Mouse (Mus musculus): ENCODE measurements around the gene Snx1. TPM values are rescaled to one million over a fixed set of nuclear protein-coding genes. Genes with fewer than 3 reads are reported as not detected.
A peak's percentile ranks its signal among the peaks of the same experiment; 100 is the strongest.

Snx1 gene
- polyA plus RNA-seq, 1 experiment from 2014 or later, result 89.6 TPM

GRCm38 (mm10) chr9:66110126-66110525, 16.3 kb downstream of the Snx1 start:
- H3K4me3 ChIP-seq, result no peak overlapping the region
- 69% methylated on average over 8 of the region's 8 CpGs for WGBS (ENCODE audit: insufficient replicate concordance)
- H3K9ac ChIP-seq, result no peak overlapping the region
- H3K4me2 ChIP-seq, result no peak overlapping the region
- ATAC-seq, result no peak
- H3K36me3 ChIP-seq, result peaks cover 71% of the 10 kb centered on the region
- H3K27ac ChIP-seq, result no peak overlapping the region; the same call in 1 of the 2 replicates
- no peaks in the 10 kb centered on the region for H3K9me3 ChIP-seq (replicated peaks)
- no peaks in the 10 kb centered on the region for H3K27me3 ChIP-seq (replicated peaks)
- H3K4me1 ChIP-seq, result peaks cover 14% of the 10 kb centered on the region; the same call in 1 of the 2 replicates

DNA sequence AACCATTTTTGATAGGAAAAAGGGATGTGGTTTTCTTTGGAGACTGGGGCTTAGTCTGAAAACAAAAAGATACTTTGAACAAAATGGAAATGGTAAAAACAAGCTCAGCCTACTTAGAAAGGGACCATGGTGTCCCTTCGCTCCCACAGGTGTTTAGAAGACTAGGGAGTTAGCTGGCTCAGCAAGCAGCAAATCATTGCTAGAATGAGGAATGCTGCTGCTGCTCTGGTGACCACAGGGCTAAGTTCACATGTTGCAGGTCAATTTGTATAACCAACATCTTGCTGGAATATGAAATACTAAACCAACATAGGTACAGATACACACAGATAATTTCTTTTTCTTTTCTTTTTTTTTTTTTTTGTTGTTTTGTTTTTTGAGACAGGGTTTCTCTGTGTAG, 16.8 kb downstream of the Snx1 start:
- Histone ChIP-seq H3K4me3 (no peak overlapping the region), H3K27me3 (replicated peaks) (no peaks in the 10 kb centered on the region), H3K27ac (no peak overlapping the region), H3K4me1 (peaks cover 19% of the 10 kb centered on the region; the same call in 1 of the 2 replicates), H3K4me2 (no peak overlapping the region), H3K9ac (no peak overlapping the region), H3K9me3 (replicated peaks) (no peaks in the 10 kb centered on the region), H3K36me3 (peaks cover 71% of the 10 kb centered on the region)
- 94% methylated on average over 1 of the region's 1 CpGs for WGBS (ENCODE audit: insufficient replicate concordance)
- ATAC-seq, result no peak

GRCm38 (mm10) chr9:66105168-66105567, 21.2 kb downstream of the Snx1 start:
- Histone ChIP-seq H3K27me3 (replicated peaks) (no peaks in the 10 kb centered on the region), H3K4me1 (peaks cover 26% of the 10 kb centered on the region), H3K4me3 (no peak overlapping the region), H3K4me2 (no peak overlapping the region), H3K36me3 (peaks cover 95% of the 10 kb centered on the region), H3K27ac (peak overlapping the region; percentile 67), H3K9me3 (replicated peaks) (no peaks in the 10 kb centered on the region), H3K9ac (0 out of 2 replicates have a peak overlapping the region, but pooled peaks have one; percentile 36)
- 85% methylated on average over 8 of the region's 8 CpGs for WGBS (ENCODE audit: insufficient replicate concordance)
- no peak for ATAC-seq

DNA sequence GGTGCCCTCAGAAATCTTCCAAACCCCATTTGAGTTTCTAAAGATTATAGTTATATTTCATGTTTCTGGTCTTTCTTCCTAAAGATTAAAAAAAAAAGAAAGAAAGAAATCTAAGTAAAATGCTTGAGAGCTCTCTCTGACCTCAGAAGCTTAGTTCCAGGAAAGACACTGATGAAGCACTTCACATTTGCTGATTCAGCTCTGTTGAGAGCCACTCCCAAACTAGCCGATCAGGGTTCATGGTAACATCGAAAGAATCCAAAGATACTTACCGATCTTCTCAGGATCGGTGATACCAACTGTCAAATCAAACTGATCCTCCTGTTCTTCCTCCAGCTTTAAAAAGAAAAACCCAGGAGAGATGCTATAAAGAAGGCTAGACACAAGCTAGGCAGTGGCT, 21.8 kb downstream of the Snx1 start:
- WGBS (ENCODE audit: insufficient replicate concordance), result 85% methylated on average over 4 of the region's 4 CpGs
- H3K27ac ChIP-seq, result peak overlapping the region; percentile 67
- peaks cover 97% of the 10 kb centered on the region for H3K36me3 ChIP-seq
- no peak overlapping the region for H3K4me2 ChIP-seq
- no peak; the same call in 1 of the 2 replicates for ATAC-seq
- H3K4me3 ChIP-seq, result no peak overlapping the region
- H3K9ac ChIP-seq, result 0 out of 2 replicates have a peak overlapping the region, but pooled peaks have one; percentile 36
- no peaks in the 10 kb centered on the region for H3K9me3 ChIP-seq (replicated peaks)
- peaks cover 23% of the 10 kb centered on the region for H3K4me1 ChIP-seq
- no peaks in the 10 kb centered on the region for H3K27me3 ChIP-seq (replicated peaks)

GRCm38 (mm10) chr9:66102668-66103067, 23.7 kb downstream of the Snx1 start:
- ATAC-seq, result no peak
- H3K36me3 ChIP-seq, result peaks cover 96% of the 10 kb centered on the region
- 82% methylated on average over 6 of the region's 6 CpGs for WGBS (ENCODE audit: insufficient replicate concordance)
- H3K4me3 ChIP-seq, result no peak overlapping the region
- H3K27ac ChIP-seq, result no peak overlapping the region
- H3K4me2 ChIP-seq, result no peak overlapping the region
- no peaks in the 10 kb centered on the region for H3K27me3 ChIP-seq (replicated peaks)
- no peaks in the 10 kb centered on the region for H3K9me3 ChIP-seq (replicated peaks)
- H3K4me1 ChIP-seq, result peaks cover 23% of the 10 kb centered on the region
- no peak overlapping the region for H3K9ac ChIP-seq

DNA sequence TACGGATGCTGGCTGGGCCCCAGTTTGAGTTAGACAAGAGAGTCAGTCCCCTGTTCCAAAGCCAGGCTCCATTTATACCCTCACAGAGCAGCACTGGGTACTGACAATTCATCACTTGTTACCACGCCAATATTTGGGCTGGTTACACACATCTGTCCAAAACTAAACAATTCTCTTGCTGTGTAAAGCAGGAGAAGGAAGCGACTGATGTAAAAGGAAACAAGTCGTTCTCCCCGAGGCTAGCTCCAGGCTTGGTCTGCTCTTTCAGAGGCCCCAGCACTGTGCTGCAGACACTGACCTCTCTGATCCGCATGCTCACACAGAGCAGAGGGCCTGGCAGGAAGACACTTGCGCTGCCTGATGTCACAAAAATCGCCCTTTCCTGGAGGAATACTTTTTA, 24.8 kb downstream of the Snx1 start:
- H3K4me1 ChIP-seq, result peaks cover 23% of the 10 kb centered on the region
- H3K27ac ChIP-seq, result no peak overlapping the region
- no peak overlapping the region for H3K4me3 ChIP-seq
- H3K27me3 ChIP-seq (replicated peaks), result no peaks in the 10 kb centered on the region
- H3K9me3 ChIP-seq (replicated peaks), result no peaks in the 10 kb centered on the region
- no peak overlapping the region for H3K4me2 ChIP-seq
- no peak for ATAC-seq
- H3K9ac ChIP-seq, result no peak overlapping the region
- WGBS (ENCODE audit: insufficient replicate concordance), result 83% methylated on average over 8 of the region's 8 CpGs
- H3K36me3 ChIP-seq, result peaks cover 96% of the 10 kb centered on the region

DNA sequence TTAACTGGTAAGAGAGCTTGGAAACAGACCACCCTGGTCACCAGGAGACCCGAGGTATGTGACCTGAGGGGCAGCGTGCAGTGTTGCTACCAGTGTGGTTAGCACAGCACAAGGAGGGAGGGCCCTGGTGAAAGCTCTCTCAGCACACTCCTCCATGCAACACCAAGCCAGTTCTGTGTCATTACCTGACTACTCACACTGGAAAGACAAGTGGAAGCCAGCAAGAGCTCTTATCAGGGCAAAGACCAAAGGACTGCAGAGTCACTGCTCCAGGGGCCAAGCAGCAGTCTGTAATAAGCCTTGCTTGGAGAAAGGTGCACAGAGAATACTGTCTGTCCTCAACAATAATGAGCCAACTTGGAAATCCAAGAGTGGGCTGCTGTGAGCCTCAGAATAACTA, 33.7 kb downstream of the Snx1 start:
- Histone ChIP-seq H3K4me1 (peaks cover 13% of the 10 kb centered on the region), H3K9ac (no peak overlapping the region), H3K4me3 (no peak overlapping the region), H3K27ac (0 out of 2 replicates have a peak overlapping the region, but pooled peaks have one; percentile 26), H3K36me3 (peaks cover 99% of the 10 kb centered on the region), H3K4me2 (no peak overlapping the region), H3K27me3 (replicated peaks) (no peaks in the 10 kb centered on the region), H3K9me3 (replicated peaks) (no peaks in the 10 kb centered on the region)
- ATAC-seq, result 0 out of 2 replicates have a peak, but pooled peaks have one; percentile 18
- 75% methylated on average over 2 of the region's 2 CpGs for WGBS (ENCODE audit: insufficient replicate concordance)

- 79% methylated on average over 6 of the region's 6 CpGs for WGBS (ENCODE audit: insufficient replicate concordance)
These were observed 34.8 kb downstream of the Snx1 start for GRCm38 (mm10) chr9:66091327-66092231.

DNA sequence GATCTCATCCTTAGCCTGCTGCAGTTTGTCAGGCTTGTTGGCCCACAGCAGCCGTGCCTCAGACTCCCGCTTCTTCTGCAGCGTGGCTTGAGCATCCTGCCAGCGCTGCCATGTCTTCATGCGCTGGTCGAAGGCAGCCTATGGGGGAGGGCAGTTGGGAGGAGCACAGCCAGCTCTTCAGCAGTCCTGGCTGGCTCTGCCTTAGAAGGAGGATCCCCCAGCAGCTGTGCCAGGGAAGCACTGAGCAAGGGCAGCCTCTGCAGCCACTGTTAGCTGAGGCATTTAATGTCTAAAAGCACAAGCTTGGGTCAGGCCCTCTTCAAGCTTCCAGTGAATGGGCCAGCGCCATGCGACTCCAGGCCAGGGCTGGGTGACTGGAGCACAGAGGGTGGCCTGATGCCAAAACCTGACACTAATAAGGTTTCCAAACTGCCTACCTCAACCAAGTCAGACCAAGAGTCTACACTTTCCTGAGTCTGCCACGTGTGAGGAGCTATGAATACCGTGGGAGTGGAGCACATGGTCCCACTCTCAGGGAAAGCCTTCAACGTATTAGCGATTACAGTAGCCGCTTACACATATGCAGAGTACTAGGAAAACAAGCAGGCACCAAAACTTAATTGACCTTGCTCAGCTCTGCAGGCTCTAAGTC, 35.7 kb downstream of the Snx1 start:
- 89% methylated on average over 13 of the region's 13 CpGs for WGBS (ENCODE audit: insufficient replicate concordance)
- H3K9me3 ChIP-seq (replicated peaks), result no peaks in the 10 kb centered on the region
- H3K4me1 ChIP-seq, result peaks cover 13% of the 10 kb centered on the region
- ATAC-seq, result no peak
- no peak overlapping the region for H3K4me3 ChIP-seq
- no peak overlapping the region for H3K27ac ChIP-seq
- peaks cover 97% of the 10 kb centered on the region for H3K36me3 ChIP-seq
- H3K9ac ChIP-seq, result no peak overlapping the region
- no peaks in the 10 kb centered on the region for H3K27me3 ChIP-seq (replicated peaks)
- H3K4me2 ChIP-seq, result no peak overlapping the region

More at GRCm38 (mm10) chr9:66091327-66092231, 34.8 kb downstream of the Snx1 start:
- Histone ChIP-seq H3K4me3 (no peak overlapping the region), H3K9me3 (replicated peaks) (no peaks in the 10 kb centered on the region), H3K4me2 (no peak overlapping the region), H3K4me1 (peaks cover 13% of the 10 kb centered on the region), H3K27ac (no peak overlapping the region; the same call in 1 of the 2 replicates), H3K27me3 (replicated peaks) (no peaks in the 10 kb centered on the region), H3K9ac (no peak overlapping the region), H3K36me3 (peaks cover 99% of the 10 kb centered on the region)
- no peak for ATAC-seq

GRCm38 (mm10) chr9:66088411-66088810, 38.0 kb downstream of the Snx1 start:
- H3K27me3 ChIP-seq (replicated peaks), result 0 out of 2 replicates have a peak, but pooled peaks cover 3% of the 10 kb centered on the region
- H3K4me3 ChIP-seq, result no peak overlapping the region
- H3K9ac ChIP-seq, result no peak overlapping the region
- H3K27ac ChIP-seq, result no peak overlapping the region
- H3K4me1 ChIP-seq, result peaks cover 13% of the 10 kb centered on the region
- H3K9me3 ChIP-seq (replicated peaks), result no peaks in the 10 kb centered on the region
- 53% methylated on average over 4 of the region's 4 CpGs for WGBS (ENCODE audit: insufficient replicate concordance)
- peaks cover 79% of the 10 kb centered on the region for H3K36me3 ChIP-seq
- H3K4me2 ChIP-seq, result no peak overlapping the region
- peak; percentile 58; the same call in 1 of the 2 replicates for ATAC-seq

DNA sequence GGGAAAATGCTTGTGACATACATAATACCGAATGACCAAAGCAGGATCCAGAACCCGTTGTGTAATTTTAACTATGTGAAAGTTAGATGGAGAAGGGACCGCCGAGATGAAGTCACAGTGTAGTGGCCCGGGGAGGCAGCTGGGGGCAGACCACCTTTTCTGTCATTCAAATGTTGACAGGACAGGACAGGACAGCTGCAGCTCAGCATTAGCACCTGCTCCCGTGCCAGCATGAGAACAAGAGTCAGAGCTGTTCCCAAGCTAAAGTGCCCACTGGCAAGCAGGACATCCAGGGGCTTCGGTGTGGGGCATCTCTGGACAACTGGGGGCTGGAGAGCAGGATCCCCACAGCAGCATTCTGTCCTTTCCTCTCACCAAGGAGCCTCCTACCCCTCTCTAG, 39.3 kb downstream of the Snx1 start:
- H3K36me3 ChIP-seq, result peaks cover 65% of the 10 kb centered on the region
- H3K27me3 ChIP-seq (replicated peaks), result peaks cover 10% of the 10 kb centered on the region; the same call in 1 of the 2 replicates
- H3K27ac ChIP-seq, result no peak overlapping the region
- WGBS (ENCODE audit: insufficient replicate concordance), result 88% methylated on average over 7 of the region's 7 CpGs
- H3K9me3 ChIP-seq (replicated peaks), result no peaks in the 10 kb centered on the region
- H3K4me1 ChIP-seq, result no peaks in the 10 kb centered on the region
- no peak overlapping the region for H3K9ac ChIP-seq
- H3K4me2 ChIP-seq, result no peak overlapping the region
- no peak for ATAC-seq
- H3K4me3 ChIP-seq, result no peak overlapping the region

GRCm38 (mm10) chr9:66084171-66084570, 42.2 kb downstream of the Snx1 start:
- H3K4me1 ChIP-seq, result no peaks in the 10 kb centered on the region
- no peak for ATAC-seq
- H3K9ac ChIP-seq, result no peak overlapping the region
- H3K4me3 ChIP-seq, result no peak overlapping the region
- no peak overlapping the region for H3K4me2 ChIP-seq
- H3K36me3 ChIP-seq, result peaks cover 36% of the 10 kb centered on the region
- H3K27ac ChIP-seq, result no peak overlapping the region
- H3K27me3 ChIP-seq (replicated peaks), result peaks cover 10% of the 10 kb centered on the region; the same call in 1 of the 2 replicates
- no peaks in the 10 kb centered on the region for H3K9me3 ChIP-seq (replicated peaks)
- WGBS (ENCODE audit: insufficient replicate concordance), result 79% methylated on average over 3 of the region's 3 CpGs

All from liver, embryonic 12.5 days (tissue).